Mouse (Mus musculus) spleen, postnatal 36 days (tissue): ENCODE data around the gene Nagk.
A peak's percentile ranks its signal among the peaks of the same experiment; 100 is the strongest.
"Not testable (repeated sequence)": the region's sequence is repeated elsewhere in the genome, so short reads cannot be mapped to it uniquely, and the experiment has no call there.

Experiments
- DNase-seq, 2 experiments: peaks; one replicate each; pipeline ENCODE4 v3.0.0; 2022; ENCODE audit warnings: low spot score in 2 of 2, mixed read lengths in 1 of 2

Nagk gene

DNA sequence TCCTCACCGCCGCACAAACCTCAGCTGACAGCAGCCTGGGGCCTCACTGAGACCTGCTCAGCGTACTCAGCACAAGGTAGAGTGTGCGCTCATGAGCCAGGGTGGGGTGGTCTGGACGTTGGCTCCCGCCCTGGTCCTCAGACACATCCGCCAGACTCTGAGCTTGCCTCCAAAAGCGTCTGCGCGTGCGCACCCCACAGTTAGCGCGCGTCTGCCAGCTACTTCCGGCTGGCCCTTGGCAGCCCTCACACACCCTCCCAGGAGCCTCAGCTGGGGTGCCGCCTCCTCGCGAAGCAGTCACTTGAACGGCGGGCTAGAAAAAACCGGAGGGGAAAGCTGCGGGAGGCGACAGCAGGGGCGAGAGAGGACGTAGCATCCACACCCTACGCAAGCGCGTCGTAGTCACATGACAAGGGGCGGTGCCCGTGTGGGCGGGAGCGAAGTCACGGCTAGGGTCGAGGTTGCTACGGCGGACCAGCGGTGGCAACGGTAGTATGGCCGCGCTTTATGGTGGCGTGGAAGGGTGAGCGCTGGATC is at the start of gene Nagk:
TSS of gene Nagk (plus strand) at position 223 of the 537 bp plus-strand sequence.
- peak; percentile 95 for DNase-seq

DNA sequence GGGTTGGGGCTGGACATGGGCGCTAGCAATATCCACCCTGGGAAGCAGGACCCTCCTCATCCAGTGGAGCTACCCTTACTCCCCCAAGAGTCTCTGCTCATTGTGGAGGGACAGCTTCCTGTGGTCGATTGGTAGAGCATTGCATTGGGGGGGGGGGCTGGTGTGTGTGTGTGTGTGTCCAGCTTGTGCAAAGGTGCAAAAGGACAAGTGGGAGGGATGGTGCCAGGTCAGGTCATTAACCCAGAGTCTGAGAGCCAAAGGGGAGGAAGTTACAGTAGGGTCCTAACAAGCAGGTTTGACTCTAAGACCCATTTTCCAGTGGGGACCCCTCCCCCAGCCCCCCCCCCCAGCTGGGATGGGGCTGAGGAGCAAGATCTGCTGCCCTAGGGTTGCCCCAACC is 49.3 kb upstream of the Nagk start:
- DNase-seq = no peak

DNA sequence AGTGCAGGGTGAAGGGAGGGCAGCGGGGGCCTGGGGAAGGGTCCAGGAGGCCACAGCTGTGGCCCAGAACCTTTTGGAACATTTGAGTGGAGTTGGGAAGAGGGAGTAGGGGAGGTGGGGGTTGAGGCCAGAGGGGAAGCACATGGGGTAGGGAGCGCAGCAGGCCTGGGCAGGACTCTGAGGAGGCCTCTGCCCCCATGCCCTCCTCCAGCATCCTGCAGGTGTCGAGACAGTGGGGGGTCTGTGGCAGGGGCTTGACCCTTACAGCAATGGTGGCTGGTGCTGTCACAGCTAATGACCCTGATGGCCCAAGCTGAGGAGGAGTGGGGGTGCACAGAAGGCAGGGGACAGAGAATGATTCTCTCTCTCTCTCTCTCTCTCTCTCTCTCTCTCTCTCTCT is 45.5 kb upstream of the Nagk start:
- DNase-seq = no peak

DNA sequence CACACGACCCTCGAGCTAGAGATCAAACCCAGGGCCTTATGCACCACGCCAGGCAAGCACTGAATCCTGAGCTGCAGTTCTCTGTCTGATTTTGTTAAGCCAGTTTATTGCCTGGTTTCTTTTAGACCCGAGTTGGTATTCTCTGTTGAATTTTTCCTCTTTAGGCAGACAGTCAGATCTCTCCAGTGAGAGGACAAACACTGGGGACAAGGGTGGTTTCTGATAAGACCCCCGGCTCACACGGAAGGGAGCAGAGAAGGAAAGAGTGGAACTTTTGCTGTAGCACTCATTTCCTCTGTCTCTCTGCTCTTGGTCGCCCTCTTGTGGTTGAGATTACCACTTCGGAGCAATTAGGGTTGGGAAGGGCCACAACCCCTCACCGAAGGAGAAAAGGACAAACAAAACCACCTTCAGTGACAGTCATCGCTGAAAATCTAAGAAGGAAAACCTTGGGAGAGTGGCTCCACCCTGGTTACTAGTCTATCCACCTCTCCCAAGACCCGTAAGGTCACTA is 44.6 kb upstream of the Nagk start:
- peak in 1 of 2 experiments; percentile 30 for DNase-seq

DNA sequence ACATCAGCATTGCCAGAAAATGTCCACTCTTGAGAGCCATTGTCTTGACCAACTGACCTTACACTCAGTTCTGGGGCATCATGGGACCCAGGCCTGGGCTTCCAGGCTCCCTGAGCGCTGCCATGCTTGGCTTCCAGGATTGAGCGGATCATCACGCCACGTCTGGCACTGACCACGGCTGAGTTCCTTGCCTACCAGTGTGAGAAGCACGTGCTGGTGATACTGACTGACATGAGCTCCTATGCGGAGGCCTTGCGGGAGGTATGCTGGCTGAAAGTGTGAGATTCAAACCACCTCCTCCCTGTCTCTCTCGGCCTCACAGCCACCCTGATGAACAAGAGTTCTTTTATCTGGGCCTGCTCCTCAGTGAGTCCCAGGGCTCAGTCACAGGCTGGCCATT is 38.7 kb upstream of the Nagk start:
- no peak for DNase-seq

DNA sequence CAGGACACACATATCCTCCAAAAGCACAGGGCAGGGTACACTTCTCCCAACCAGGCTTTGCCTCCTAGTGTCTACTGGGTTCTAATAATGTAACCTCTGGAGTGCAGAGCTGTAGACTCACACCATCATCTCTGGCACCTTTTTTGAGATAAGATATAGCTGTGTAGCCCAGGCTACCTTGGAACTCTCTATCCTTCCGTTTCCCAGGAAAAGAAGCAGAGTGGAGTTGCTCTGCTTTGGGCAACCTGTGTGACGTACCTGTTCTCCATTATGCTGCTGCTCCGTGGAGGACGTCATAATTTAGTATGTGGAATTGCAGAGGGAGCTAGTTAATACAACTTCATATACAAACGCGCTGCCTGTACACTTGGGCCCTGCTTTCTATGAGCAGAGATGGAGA is 32.4 kb upstream of the Nagk start, which contains the start of gene Ankrd53:
TSS of gene Ankrd53 (plus strand) at position 301 of the 400 bp plus-strand sequence.
- no peak for DNase-seq

DNA sequence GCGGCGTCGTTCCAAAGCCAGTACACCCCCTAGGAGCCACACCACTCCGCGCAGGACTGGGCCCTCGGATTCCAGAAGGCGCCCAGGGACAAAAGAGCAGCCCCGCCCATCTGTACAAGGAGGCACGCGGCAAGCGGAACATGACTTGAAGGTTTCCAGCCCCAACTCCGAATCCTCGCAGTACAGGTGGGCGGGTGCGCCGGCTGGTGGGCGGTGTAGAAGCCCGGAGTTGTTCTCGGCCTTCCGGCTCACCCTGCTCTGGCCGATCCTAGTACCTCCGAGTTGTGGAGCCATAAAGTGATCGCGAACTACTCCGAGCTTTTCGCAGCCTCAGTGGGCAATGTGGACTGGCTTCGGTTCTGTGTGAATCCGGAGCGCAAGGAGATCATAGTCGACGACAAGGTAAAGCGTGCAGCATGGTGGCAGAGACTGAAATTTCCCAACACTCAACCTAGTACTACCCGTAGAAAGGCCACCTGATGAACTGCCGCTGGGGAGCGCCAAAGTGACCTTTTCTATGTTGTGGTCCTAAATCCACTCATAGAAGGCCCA is 31.8 kb upstream of the Nagk start:
- DNase-seq = no peak

DNA sequence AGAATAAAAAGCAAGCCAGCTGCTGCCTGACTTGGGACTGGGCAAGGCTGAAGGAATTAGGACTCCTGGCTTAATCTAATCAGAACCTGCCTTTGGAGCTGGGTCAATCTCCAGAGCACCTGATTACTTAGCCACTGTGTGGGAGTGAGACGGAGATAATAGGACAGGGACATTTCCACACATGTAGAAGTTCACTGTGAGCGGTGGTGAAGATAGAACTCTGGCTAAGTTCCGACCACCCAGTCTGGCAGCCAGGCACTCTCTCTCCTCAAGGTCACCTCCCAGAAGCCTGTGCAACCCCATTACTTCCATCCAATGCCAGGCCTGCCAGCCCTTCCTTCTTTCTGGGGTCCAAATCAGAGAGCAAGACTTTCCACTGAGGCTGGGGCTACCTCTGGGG is 27.8 kb upstream of the Nagk start:
- DNase-seq = no peak

DNA sequence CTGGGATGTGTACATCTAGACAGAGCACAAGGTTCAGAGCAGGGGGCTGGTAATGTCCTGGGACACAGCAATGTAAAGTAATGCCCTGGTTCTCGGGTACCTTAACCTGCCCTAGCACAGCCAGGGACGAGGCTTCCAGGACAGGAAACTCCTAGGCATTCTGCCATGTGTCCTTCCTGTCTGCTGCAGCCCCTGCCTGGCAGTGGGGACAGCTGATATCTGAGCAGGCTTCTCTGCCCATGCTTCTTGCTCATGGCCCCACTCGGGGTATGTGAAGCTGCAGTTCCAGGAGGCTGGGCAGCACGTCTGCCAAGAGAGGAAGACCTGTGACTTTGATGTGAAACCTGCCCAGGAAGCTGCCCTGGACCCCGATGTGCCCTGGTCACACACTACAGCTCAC is 26.3 kb upstream of the Nagk start:
- no peak for DNase-seq

DNA sequence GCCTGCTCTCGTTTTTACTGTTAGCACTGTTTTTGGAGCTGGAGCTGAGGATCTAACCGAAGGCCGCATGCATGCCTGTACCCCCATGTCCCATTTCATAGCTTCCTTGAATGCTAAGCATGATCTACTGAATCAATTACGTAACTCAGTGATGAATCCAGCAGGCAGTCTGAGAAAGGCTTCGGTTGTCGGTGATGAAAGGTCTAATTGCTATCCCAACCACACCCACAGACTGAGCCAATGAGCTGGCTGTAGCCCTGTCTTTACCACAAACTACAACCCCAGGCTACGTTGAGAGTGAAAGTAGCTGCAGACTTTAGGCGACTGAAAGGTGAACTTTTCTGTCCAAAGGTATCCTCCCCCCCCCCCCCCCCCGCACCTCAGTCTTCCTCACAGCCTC is 20.7 kb upstream of the Nagk start:
- no peak for DNase-seq

DNA sequence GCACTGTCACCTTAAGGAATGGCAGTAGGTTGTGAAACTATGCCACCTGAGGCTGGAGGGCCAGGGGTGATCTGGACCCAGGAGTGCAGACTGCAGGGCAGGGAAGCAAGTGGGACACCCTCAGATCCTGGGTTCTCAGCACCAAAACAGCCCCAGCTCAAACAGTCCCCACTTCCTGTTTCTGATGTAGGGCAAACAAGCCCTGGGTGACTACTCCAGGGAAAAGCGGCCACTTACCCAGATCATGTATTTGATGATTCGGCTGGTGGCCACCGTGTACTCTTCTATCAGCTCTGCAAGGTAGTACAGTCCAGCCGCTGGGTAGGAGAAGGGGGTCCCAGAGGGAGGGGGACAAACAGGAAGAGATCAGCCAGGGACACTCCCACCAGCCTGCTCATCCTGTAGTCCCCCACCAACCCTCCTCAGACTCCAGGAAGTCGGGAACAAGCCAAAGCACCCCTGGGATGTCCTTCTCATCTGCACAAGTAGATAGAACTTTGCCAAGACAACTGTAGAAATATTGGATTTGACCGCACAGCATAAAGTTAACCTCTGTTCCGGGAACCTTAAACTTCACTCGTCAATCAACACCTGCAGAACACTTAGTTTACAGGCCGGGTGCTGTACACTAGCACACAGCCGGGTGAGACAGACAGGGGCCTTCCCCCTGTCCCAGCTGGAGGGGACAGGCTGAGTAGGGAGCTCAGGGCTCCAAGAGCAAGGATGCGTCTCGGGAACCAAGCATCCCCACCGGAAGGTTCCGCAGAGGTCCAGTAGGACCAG is 19.8 kb upstream of the Nagk start:
- no peak for DNase-seq

DNA sequence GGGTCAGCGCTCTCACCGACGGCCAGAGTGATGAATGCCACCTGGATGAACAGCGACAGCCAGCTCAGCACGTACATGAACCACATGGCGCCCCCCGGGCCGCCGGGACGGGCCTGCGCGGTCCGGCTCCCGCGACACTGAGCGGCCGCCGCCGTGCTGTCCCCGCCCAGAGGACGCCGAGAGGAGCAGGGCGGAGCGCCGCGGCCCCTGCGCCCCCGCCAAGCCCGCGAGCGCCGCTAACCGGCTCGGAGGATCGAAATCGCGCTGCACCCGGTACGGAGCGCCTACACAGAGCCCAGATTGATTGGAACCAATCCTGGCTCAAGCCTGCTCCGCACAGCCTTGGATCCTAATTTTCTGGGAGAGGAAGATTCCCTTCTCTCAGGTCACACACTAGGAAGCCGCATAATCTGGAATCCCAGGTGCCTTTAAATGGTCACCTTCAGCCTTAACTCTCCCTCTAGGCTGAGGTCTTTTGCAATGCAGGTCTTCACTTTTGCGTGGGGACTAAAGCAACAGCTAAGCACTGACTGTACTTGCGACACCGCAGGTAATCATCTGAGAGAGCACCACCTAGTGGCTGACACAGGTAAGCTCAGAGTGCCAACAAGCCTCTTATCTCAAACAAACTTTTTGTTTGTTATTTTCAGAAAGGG is 19.0 kb upstream of the Nagk start, which contains the start of gene Tex261:
TSS of gene Tex261 (minus strand) at position 176 of the 656 bp plus-strand sequence.
- DNase-seq = peak; percentile 84 to 87

DNA sequence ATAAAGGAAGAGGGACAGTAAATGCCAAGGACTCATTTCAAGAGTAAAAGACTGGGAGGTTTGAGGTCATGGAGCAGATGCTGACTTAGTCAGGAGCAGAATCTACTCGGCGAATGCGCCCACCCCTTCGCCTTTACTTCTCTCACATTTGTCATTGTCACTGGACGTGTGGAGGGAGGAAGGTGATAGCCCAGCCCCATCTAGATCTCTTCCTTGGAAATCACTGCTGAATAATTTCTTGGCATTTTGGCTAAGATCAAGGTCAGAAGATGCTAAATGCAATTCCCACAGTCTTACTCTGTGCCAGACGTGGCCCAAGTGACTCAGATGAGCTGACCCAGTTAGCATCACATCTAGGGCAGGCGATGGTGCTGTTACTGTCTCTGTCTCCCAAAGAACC is 16.5 kb upstream of the Nagk start:
- no peak for DNase-seq

DNA sequence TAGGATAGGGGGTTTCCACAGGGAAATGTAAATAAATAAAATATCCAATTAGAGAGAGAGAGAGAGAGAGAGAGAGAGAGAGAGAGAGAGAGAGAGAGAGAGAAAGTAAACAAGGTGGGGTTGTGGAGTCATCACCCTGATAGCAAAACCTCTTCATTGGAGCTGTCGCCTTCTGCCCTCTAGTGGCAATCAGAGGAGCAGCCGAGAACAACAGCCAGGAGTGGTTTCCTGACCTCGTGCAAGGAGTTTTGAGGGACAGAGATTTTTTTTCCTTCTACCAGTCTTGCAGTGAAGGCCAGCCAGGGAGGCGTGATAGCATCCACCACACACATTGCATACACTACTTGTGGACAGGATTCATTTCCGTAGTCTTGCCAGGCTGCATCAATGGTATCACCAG is 15.8 kb upstream of the Nagk start:
- peak; percentile 45 to 50 for DNase-seq

DNA sequence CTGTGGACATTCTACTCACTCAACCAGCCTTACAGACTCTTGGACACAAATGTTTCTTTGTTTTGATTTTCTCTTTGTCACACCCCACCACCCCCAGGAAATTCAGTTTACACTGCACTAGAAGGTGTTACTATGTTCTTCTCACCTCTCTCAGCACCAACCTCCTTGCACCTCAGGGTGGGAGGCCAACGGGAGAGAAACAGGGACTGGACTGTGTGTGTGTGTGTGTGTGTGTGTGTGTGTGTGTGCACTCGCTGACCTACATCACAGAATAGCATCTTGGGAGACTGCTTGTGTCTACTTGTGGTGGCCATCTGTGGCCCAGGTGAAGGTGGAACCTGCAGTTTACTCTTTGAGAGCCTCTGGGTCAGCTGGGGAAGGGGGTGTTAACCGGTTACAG is 8.4 kb upstream of the Nagk start:
- DNase-seq = no peak

DNA sequence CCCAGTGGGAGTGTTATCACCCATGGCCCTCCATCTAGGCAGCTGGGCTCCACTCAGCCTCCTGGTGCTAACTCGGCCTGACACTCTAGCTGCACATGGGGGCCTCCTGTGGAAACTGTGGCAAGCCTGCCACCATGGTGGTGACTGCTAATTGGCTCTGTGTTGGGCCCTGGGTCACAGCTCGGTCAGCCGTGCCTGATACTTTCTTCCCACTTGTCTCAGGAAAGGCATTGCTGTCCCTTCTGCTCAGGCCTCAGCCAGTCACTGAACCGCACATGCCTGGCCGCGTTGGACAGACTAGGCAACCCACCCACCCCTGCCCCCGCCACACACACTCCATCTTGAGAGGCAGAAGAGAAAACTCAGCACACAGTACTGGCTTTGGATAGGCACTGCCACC is 6.2 kb upstream of the Nagk start:
- DNase-seq = no peak

DNA sequence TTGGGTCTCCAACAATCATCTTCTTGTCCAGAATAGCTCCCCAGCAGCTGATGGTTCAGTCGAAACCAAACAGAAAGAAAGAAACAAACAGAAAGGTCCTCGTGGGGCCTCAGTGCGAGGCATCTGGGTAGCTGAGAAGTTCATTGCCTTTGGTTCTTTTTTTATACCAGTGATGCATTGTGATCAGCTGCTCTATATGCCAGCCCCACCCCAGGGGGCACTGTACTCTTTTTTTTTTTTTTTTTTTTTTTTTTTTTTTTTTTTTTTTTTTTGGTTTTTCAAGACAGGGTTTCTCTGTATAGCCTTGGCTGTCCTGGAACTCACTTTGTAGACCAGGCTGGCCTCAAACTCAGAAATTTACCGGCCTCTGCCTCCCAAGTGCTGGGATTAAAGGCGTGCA is 4.2 kb upstream of the Nagk start:
- not testable (repeated sequence) for DNase-seq

DNA sequence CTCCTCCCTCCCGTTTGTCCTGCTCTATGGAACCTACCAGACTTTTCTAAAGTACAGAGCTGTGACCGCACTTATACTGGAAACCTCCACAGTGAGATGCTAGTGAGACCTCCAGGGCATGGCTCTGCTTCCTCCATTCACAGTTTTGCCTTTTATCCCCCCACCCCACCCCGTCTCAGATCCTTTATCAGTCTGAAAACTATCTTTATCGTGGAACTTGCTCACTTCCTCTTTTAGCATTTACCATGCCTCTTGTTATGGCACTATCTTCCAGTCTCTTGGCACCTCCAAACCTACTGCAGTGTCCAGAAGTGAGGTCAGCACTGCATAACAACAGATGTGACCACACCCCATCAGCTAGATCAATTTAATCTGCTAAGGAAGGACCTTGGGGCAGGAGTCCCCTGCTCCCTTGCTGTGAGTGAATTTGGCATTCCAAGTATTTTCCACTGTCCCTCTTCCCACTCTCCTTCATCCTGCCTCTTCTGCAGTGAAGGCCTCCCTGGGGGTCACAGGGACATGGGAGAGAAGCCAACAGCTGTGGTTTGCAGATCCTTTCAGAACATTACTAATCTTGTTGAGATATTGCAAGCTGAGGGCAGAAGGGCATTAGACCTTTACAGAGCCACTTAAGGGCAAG is 3.4 kb upstream of the Nagk start:
- DNase-seq = no peak

DNA sequence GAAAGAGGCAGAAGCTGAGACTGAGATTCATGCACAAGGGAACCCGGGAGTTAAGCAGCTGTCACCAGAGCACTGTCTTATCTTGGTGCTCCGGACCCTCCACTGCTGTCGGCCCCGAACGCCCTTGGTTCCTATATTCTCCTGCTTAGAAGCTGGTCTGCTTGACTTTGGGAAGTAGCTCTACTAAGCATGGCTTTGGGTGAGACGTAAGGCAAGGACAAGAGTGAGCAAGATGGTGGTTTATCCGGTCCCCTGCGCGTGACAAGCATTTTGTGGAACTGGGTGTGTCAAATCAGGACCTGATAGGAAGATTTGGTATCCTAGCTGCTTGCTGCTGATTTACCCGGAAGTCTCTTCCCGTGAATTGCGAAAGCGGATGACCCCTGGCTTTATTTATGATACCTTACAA is 714 bp downstream of the Nagk start:
- peak in 1 of 2 experiments; percentile 28 for DNase-seq

DNA sequence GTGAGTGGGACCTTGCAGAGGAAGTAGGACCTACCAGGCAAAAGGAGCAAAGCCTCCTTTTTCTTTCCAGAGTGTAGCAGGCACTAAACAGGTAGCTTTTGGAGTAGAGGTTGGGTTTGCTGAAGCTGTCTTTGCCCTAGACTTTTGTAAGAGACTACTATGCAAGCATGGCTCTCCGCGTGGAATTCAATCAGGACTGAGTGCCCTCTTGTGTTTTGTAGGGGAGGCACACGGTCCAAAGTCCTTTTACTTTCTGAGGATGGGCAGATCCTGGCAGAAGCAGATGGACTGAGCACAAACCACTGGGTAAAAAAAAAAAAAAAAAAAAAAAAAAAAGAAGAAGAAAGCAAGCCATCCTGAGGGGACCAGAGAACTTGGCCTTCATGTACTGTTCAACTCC is 1.9 kb downstream of the Nagk start:
- DNase-seq = no peak

DNA sequence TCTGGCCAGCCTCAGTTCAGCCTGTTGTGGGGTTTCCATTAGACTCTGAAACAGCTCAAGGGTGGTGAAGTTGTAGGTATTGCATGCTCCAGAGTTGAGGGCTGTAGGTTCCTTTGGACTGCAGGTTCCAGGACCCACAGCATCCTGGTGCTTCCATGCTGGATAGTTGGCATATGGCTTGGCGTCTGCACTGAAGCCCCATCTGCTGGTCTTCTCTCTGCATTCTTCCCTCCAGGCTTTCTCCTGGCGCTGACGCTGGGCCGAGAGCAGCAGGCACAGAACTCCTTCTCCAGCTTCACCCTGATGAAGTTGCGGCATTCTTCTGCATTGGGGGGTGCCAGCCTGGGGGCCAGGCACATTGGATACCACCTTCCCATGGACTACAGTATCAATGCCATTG is 7.3 kb downstream of the Nagk start:
- DNase-seq = no peak

DNA sequence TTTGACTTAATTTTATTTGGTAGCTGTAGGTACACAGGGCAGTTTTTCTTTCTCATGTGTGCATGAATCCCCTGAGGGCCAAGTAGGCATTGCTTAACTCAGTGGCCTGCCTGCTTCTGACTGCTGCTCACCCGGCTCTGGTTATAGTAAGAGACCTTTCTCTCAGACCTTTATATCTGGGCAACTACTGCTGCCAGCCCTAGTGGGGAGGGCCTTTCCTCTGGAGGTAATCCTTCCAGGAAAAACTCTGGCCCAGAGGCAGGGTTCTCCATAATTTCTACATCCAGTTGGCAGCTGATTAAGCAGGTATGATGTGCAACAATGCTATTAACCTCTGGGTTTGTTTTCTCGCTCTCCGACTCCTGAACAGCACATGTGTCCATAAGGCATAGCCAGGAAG is 8.1 kb downstream of the Nagk start:
- no peak for DNase-seq
